Comparison of ENCODE assay signal across 8 mouse cellular contexts in genomic region chr9:32696717-32697116, GRCm38 (mm10).
DNase-seq lines count a peak whose midpoint lies in the region; ATAC-seq lines count a peak whose summit lies in the region.

No protein-coding gene starts in this region.

- H3K9me3 ChIP-seq in forebrain, embryonic 13.5 days (replicated peaks) = no peaks in the 10 kb centered on the region
- H3K9me3 ChIP-seq in hindbrain, embryonic 14.5 days (ENCODE audit: control insufficient read depth, low read length) = no peaks in the 10 kb centered on the region
- no peaks in the 10 kb centered on the region for H3K9me3 ChIP-seq in liver, embryonic 11.5 days (ENCODE audit: control insufficient read depth, low read length)

- peaks cover 21% of the 10 kb centered on the region for H3K4me1 ChIP-seq in forebrain, embryonic 13.5 days
- 0 out of 2 replicates have a peak, but pooled peaks cover 3% of the 10 kb centered on the region for H3K4me1 ChIP-seq in hindbrain, embryonic 14.5 days (replicated peaks; ENCODE audit: control insufficient read depth, insufficient read depth, low read length)
- no peaks in the 10 kb centered on the region; the same call in 1 of the 2 replicates for H3K4me1 ChIP-seq in liver, embryonic 11.5 days (replicated peaks; ENCODE audit: control insufficient read depth, insufficient read depth, low read length)

- no peak overlapping the region for H3K9ac ChIP-seq in forebrain, embryonic 13.5 days
- H3K9ac ChIP-seq in hindbrain, embryonic 14.5 days = no peak overlapping the region
- peak overlapping the region; percentile 70 for H3K9ac ChIP-seq in liver, embryonic 11.5 days (ENCODE audit: low read depth, low read length)

- peak; percentile 72 to 76 for DNase-seq in B cell, adult 2 months
- peak; percentile 63 for DNase-seq in Muller cell, postnatal 12 days (ENCODE audit: inconsistent ontology term)
- no peak for DNase-seq in hindbrain, embryonic 14.5 days (ENCODE audit: low spot score)
- DNase-seq in liver, embryonic 11.5 days (ENCODE audit: low spot score) = no peak
- peak; percentile 78 for DNase-seq in naive thymus-derived CD4-positive, alpha-beta T cell, adult 2 months (ENCODE audit: low read depth)
- DNase-seq in embryo, embryonic 10 days (ENCODE audit: low spot score) = no peak

- 10% methylated on average over 7 of the region's 7 CpGs for WGBS in forebrain, embryonic 13.5 days
- WGBS in hindbrain, embryonic 14.5 days = 14% methylated on average over 7 of the region's 7 CpGs
- WGBS in liver, embryonic 11.5 days = 26% methylated on average over 7 of the region's 7 CpGs

- no peak overlapping the region for H3K27ac ChIP-seq in forebrain, embryonic 13.5 days
- no peak overlapping the region for H3K27ac ChIP-seq in hindbrain, embryonic 14.5 days
- peak overlapping the region; percentile 6; the same call in 1 of the 2 replicates for H3K27ac ChIP-seq in liver, embryonic 11.5 days (ENCODE audit: low read depth, low read length)

- no peaks in the 10 kb centered on the region for H3K36me3 ChIP-seq in forebrain, embryonic 13.5 days (ENCODE audit: poor library complexity, severe bottlenecking)
- no peaks in the 10 kb centered on the region for H3K36me3 ChIP-seq in hindbrain, embryonic 14.5 days (replicated peaks; ENCODE audit: control insufficient read depth, insufficient read depth)
- no peaks in the 10 kb centered on the region for H3K36me3 ChIP-seq in liver, embryonic 11.5 days (ENCODE audit: control insufficient read depth, insufficient read depth, low read length)

- H3K4me2 ChIP-seq in forebrain, embryonic 13.5 days = peak overlapping the region; percentile 89
- H3K4me2 ChIP-seq in hindbrain, embryonic 14.5 days (replicated peaks) = peak overlapping the region; percentile 68
- peak overlapping the region; percentile 97 for H3K4me2 ChIP-seq in liver, embryonic 11.5 days

- peaks cover 94% of the 10 kb centered on the region for H3K27me3 ChIP-seq in forebrain, embryonic 13.5 days
- peaks cover 77% of the 10 kb centered on the region for H3K27me3 ChIP-seq in hindbrain, embryonic 14.5 days (ENCODE audit: control insufficient read depth, insufficient read depth, low read length)
- H3K27me3 ChIP-seq in liver, embryonic 11.5 days (replicated peaks; ENCODE audit: control insufficient read depth, insufficient read depth, low read length) = no peaks in the 10 kb centered on the region; the same call in 1 of the 2 replicates

- H3K4me3 ChIP-seq in forebrain, embryonic 13.5 days = peak overlapping the region; percentile 58
- H3K4me3 ChIP-seq in hindbrain, embryonic 14.5 days (replicated peaks; ENCODE audit: low read length) = peak overlapping the region; percentile 47
- peak overlapping the region; percentile 69 for H3K4me3 ChIP-seq in liver, embryonic 11.5 days (ENCODE audit: low read depth, low read length)

- no peak for ATAC-seq in forebrain, embryonic 13.5 days
- ATAC-seq in hindbrain, embryonic 14.5 days (ENCODE audit: low FRiP score) = no peak
- ATAC-seq in liver, embryonic 11.5 days (replicated peaks; ENCODE audit: low FRiP score) = no peak
- no peak for ATAC-seq in megakaryocyte progenitor cell, adult 5-6 weeks (replicated peaks; ENCODE audit: poor library complexity)

Comparison
In these comparisons a context has a peak if more than half of its experiments do, and no peak if none do; other contexts are left out.
1. DNase-seq: peak in B cell, adult 2 months (2 of 2), Muller cell, postnatal 12 days (single experiment) and naive thymus-derived CD4-positive, alpha-beta T cell, adult 2 months (single experiment); none in hindbrain, embryonic 14.5 days (single experiment), liver, embryonic 11.5 days (single experiment) and embryo, embryonic 10 days (single experiment).
2. Peak in every context shown above with its lines, with median percentiles within 50 percentile points of each other: H3K4me2 ChIP-seq and H3K4me3 ChIP-seq.